Mouse (Mus musculus) limb, embryonic 15.5 days (tissue): ENCODE measurements at regions not wholly inside any gene's neighbourhood (a gene's known extent, or its start where the extent isn't known, plus 50 kb on each side); places are given as distances from the start of the nearest gene placed in this dataset.

ENCODE experiments used
- ATAC-seq: fragments of 200-750 bp; cut with Nextera tagmentation; 2 replicates; pipeline ENCODE4 v1.8.0; 2017; ENCODE audit warnings: low read depth, moderate TSS enrichment; ENCODE audit not compliant: insufficient number of reproducible peaks, low FRiP score, low TSS enrichment
- H3K27ac ChIP-seq: fragments of 300-500 bp; sonication (generic); 2 replicates; pipeline ENCODE4 v1.5.1; 2015; ENCODE audit warnings: moderate library complexity, mild to moderate bottlenecking, inconsistent platforms
- H3K27me3 ChIP-seq: fragments of 300-500 bp; sonication (generic); 2 replicates; pipeline ENCODE4 v1.6.1; 2015; ENCODE audit warnings: inconsistent platforms
- H3K36me3 ChIP-seq: fragments of 300-500 bp; sonication (generic); 2 replicates; pipeline ENCODE4 v1.6.1; 2015; ENCODE audit warnings: inconsistent platforms
- H3K4me1 ChIP-seq: fragments of 300-500 bp; sonication (generic); 2 replicates; pipeline ENCODE4 v1.6.1; 2015; ENCODE audit warnings: inconsistent platforms
- H3K4me2 ChIP-seq: fragments of 300-500 bp; sonication (generic); 2 replicates; pipeline ENCODE4 v1.6.1; 2015; ENCODE audit warnings: mild to moderate bottlenecking, inconsistent platforms
- H3K4me3 ChIP-seq: fragments of 300-500 bp; sonication (generic); 2 replicates; pipeline ENCODE4 v1.5.1; 2015; ENCODE audit warnings: mild to moderate bottlenecking, inconsistent platforms
- H3K9ac ChIP-seq: fragments of 300-500 bp; sonication (generic); 2 replicates; pipeline ENCODE4 v1.6.1; 2015; ENCODE audit warnings: inconsistent platforms
- H3K9me3 ChIP-seq: fragments of 300-500 bp; sonication (generic); 2 replicates; pipeline ENCODE4 v1.6.1; 2016; ENCODE audit warnings: inconsistent platforms
- WGBS: fragments of 180-500 bp; shearing (Covaris S2); methylation state at CpG from one replicate; pipeline ENCODE4 v1.1.7; 2015; 5-methylcytosine and 5-hydroxymethylcytosine counted together

- H3K4me1 ChIP-seq = no peaks in the 10 kb centered on the region
- WGBS = 25% methylated on average over 3 of the region's 3 CpGs
- no peak overlapping the region for H3K4me3 ChIP-seq
- H3K27ac ChIP-seq = no peak overlapping the region
- no peak overlapping the region for H3K9ac ChIP-seq
- no peaks in the 10 kb centered on the region for H3K36me3 ChIP-seq
- H3K4me2 ChIP-seq = no peak overlapping the region
- ATAC-seq = no peak
- H3K9me3 ChIP-seq = no peaks in the 10 kb centered on the region
- no peaks in the 10 kb centered on the region for H3K27me3 ChIP-seq
Measured at GRCm38 (mm10) chr4:64723296-64723695, 400.7 kb upstream of the Pappa start.

- H3K4me3 ChIP-seq = no peak overlapping the region
- 69% methylated on average over 1 of the region's 1 CpGs for WGBS
- H3K27ac ChIP-seq = no peak overlapping the region
- H3K36me3 ChIP-seq = no peaks in the 10 kb centered on the region
- no peak for ATAC-seq
- H3K27me3 ChIP-seq = no peaks in the 10 kb centered on the region
- H3K9me3 ChIP-seq = no peaks in the 10 kb centered on the region
- H3K9ac ChIP-seq = no peak overlapping the region
- no peaks in the 10 kb centered on the region for H3K4me1 ChIP-seq
- no peak overlapping the region for H3K4me2 ChIP-seq
Measured at GRCm38 (mm10) chr4:64724851-64725250, 399.1 kb upstream of the Pappa start.

GRCm38 (mm10) chr4:64755986-64756385 is 368.0 kb upstream of the Pappa start:
- Histone ChIP-seq H3K9ac (no peak overlapping the region), H3K27ac (no peak overlapping the region), H3K36me3 (no peaks in the 10 kb centered on the region), H3K4me1 (no peaks in the 10 kb centered on the region), H3K9me3 (no peaks in the 10 kb centered on the region), H3K4me3 (no peak overlapping the region), H3K27me3 (no peaks in the 10 kb centered on the region), H3K4me2 (no peak overlapping the region)
- ATAC-seq = no peak
- 27% methylated on average over 4 of the region's 4 CpGs for WGBS

DNA sequence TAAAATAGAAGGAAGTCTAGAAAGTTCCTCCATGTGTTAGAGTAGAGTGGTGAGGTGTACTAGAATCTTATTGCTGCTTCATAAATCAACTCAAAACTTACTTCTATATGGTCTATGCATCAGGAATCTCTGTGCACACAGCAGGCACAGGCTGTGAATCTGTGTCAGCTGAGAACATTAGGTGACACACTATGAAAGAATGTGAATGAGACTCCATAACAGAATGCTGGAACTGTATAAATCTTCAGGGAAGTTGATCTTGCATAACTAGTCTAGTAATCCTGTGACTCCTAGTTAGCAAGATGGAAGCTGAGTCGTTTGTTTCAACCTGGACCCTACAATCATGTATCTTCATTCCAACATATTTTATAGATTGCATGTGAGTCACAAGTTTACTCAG is 355.4 kb upstream of the Pappa start:
- ATAC-seq = no peak
- H3K4me1 ChIP-seq = no peaks in the 10 kb centered on the region
- H3K4me3 ChIP-seq = no peak overlapping the region
- no peak overlapping the region for H3K9ac ChIP-seq
- H3K27me3 ChIP-seq = no peaks in the 10 kb centered on the region
- 63% methylated on average over 1 of the region's 1 CpGs for WGBS
- no peak overlapping the region for H3K4me2 ChIP-seq
- no peaks in the 10 kb centered on the region for H3K9me3 ChIP-seq
- H3K27ac ChIP-seq = no peak overlapping the region
- H3K36me3 ChIP-seq = no peaks in the 10 kb centered on the region

- Histone ChIP-seq H3K27me3 (no peaks in the 10 kb centered on the region), H3K4me1 (no peaks in the 10 kb centered on the region), H3K4me3 (no peak overlapping the region), H3K27ac (no peak overlapping the region), H3K9me3 (no peaks in the 10 kb centered on the region), H3K4me2 (no peak overlapping the region), H3K36me3 (no peaks in the 10 kb centered on the region), H3K9ac (no peak overlapping the region)
- ATAC-seq = no peak
- 69% methylated on average over 7 of the region's 7 CpGs for WGBS
Measured at GRCm38 (mm10) chr4:64803886-64804285, 320.1 kb upstream of the Pappa start.

DNA sequence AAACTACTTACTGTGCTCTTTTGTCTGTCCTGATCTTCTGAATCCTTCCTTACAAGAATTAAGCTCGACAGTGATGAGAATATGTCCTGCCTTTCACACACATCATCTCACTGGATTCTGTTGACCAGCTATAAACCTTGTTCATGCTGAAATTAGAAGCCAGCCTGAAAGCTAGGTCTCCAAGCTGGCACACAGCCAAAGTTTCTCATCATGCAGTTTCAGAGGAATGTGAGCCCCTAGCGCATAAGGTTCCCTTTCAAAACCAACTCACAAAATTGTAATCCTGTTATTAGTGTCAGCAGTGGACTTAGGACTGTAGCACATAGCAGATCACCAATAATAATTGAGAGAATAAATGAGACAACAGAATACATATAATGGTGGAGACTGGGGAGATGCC is 319.0 kb upstream of the Pappa start:
- H3K36me3 ChIP-seq = no peaks in the 10 kb centered on the region
- H3K9ac ChIP-seq = no peak overlapping the region
- H3K9me3 ChIP-seq = no peaks in the 10 kb centered on the region
- 44% methylated on average over 2 of the region's 2 CpGs for whole genome bisulfite sequencing
- H3K4me2 ChIP-seq = no peak overlapping the region
- H3K4me1 ChIP-seq = no peaks in the 10 kb centered on the region
- ATAC-seq = no peak
- H3K27me3 ChIP-seq = no peaks in the 10 kb centered on the region
- H3K27ac ChIP-seq = no peak overlapping the region
- H3K4me3 ChIP-seq = no peak overlapping the region

GRCm38 (mm10) chr4:64807148-64807547 is 316.8 kb upstream of the Pappa start:
- H3K36me3 ChIP-seq = no peaks in the 10 kb centered on the region
- no peak overlapping the region for H3K4me3 ChIP-seq
- no peak overlapping the region for H3K9ac ChIP-seq
- ATAC-seq = no peak
- no peaks in the 10 kb centered on the region for H3K9me3 ChIP-seq
- H3K4me2 ChIP-seq = no peak overlapping the region
- H3K27me3 ChIP-seq = no peaks in the 10 kb centered on the region
- H3K4me1 ChIP-seq = no peaks in the 10 kb centered on the region
- WGBS = 84% methylated on average over 1 of the region's 1 CpGs
- H3K27ac ChIP-seq = no peak overlapping the region

DNA sequence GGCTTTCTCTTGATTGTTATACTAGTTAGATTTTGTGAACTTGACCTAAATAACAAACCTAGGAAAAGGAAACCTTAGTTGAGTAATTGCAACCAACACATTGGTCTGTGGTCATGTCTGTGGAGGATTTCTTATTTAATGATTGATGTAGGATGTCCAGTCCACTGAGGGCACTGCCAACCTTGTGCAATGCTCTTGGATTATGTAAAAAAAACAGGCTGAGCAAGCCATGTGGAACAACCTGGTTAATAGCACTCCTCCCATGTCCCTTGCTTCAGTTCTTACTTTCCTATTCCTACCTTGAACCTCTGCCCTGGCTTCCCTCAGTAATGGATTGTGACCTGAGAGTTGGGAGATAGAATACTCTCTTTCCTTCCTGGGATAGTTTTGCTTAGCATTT is 312.0 kb upstream of the Pappa start:
- Histone ChIP-seq H3K4me3 (no peak overlapping the region), H3K27ac (no peak overlapping the region), H3K36me3 (no peaks in the 10 kb centered on the region), H3K27me3 (no peaks in the 10 kb centered on the region), H3K9me3 (no peaks in the 10 kb centered on the region), H3K4me2 (no peak overlapping the region), H3K4me1 (no peaks in the 10 kb centered on the region), H3K9ac (no peak overlapping the region)
- no peak for ATAC-seq

DNA sequence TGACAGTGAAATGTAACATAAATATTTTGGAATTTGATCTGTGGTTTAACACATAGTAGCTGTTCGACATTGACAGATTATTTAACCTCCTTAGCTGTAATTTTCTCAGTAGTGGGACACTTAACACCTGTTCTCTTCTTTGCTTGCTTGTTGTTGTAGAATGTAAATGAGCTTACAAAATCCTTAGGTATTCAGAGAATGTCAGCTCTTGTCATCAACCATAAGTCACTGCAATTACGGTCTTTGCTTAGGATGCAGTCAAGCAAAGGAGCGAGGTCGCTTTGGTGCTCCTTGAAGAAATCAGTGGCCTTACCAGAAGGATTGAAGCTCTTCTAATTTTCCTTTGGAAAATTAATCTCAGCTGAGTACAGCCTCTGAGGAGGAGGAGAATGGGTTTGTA is 311.2 kb upstream of the Pappa start:
- Histone ChIP-seq H3K27ac (no peak overlapping the region), H3K27me3 (no peaks in the 10 kb centered on the region), H3K4me3 (no peak overlapping the region), H3K9me3 (no peaks in the 10 kb centered on the region), H3K4me1 (no peaks in the 10 kb centered on the region), H3K36me3 (no peaks in the 10 kb centered on the region), H3K9ac (no peak overlapping the region), H3K4me2 (no peak overlapping the region)
- 57% methylated on average over 4 of the region's 4 CpGs for WGBS
- ATAC-seq = no peak

GRCm38 (mm10) chr4:64832882-64833281 is 291.1 kb upstream of the Pappa start:
- no peak for ATAC-seq
- Histone ChIP-seq H3K4me2 (no peak overlapping the region), H3K27ac (no peak overlapping the region), H3K4me3 (no peak overlapping the region), H3K9me3 (no peaks in the 10 kb centered on the region), H3K9ac (no peak overlapping the region), H3K27me3 (no peaks in the 10 kb centered on the region), H3K4me1 (no peaks in the 10 kb centered on the region), H3K36me3 (no peaks in the 10 kb centered on the region)
- WGBS = 43% methylated on average over 2 of the region's 2 CpGs

DNA sequence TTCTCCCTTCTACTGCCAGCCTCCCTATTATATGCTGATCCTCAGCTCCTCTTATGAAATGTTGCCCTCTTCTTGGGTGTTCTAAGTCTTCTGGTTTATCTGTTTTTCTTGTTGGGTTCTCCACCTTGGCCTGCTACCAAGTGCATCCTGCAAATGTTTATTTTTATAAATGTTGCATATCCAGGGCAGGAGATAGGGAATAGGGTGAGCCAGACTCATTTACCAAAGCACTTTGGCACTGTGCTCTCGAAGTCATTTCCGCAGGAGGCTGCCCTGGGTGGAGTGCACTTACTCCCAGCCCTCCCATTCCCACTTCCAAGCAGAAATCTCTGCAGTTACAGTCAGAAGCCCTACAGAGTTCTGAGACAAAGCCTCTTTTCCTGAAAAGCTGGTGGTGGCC is 249.5 kb upstream of the Pappa start:
- H3K36me3 ChIP-seq = no peaks in the 10 kb centered on the region
- H3K4me2 ChIP-seq = no peak overlapping the region
- no peaks in the 10 kb centered on the region for H3K9me3 ChIP-seq
- H3K27ac ChIP-seq = no peak overlapping the region
- no peaks in the 10 kb centered on the region for H3K27me3 ChIP-seq
- H3K4me3 ChIP-seq = no peak overlapping the region
- H3K4me1 ChIP-seq = no peaks in the 10 kb centered on the region
- no peak overlapping the region for H3K9ac ChIP-seq
- ATAC-seq = no peak
- 51% methylated on average over 2 of the region's 2 CpGs for WGBS

DNA sequence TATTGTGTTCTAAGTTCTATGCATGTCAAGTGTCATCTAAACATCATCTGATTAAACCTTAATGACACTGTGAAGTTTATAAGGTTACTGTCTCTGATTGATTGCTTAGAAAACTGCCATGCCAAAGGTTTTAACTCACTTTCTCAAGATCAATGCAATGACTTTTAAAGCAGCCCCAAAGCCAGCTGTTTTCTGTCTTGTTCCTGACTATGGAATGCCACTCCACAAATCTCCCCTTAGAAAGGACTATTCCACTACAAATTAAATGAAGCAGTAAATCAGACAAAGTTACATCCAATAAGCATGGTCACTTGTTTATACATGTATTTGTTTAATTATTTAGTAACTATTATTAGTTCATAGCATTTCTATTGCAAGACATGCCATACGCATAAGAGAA is 247.1 kb upstream of the Pappa start:
- ATAC-seq = no peak
- Histone ChIP-seq H3K9ac (no peak overlapping the region), H3K27me3 (no peaks in the 10 kb centered on the region), H3K36me3 (no peaks in the 10 kb centered on the region), H3K4me3 (no peak overlapping the region), H3K27ac (no peak overlapping the region), H3K9me3 (no peaks in the 10 kb centered on the region), H3K4me1 (no peaks in the 10 kb centered on the region), H3K4me2 (no peak overlapping the region)
- 89% methylated on average over 1 of the region's 1 CpGs for WGBS

GRCm38 (mm10) chr4:64897935-64898334 is 226.0 kb upstream of the Pappa start:
- Histone ChIP-seq H3K9me3 (no peaks in the 10 kb centered on the region), H3K9ac (no peak overlapping the region), H3K4me3 (no peak overlapping the region), H3K27ac (no peak overlapping the region), H3K36me3 (no peaks in the 10 kb centered on the region), H3K4me2 (no peak overlapping the region), H3K4me1 (no peaks in the 10 kb centered on the region), H3K27me3 (no peaks in the 10 kb centered on the region)
- no peak for ATAC-seq
- 40% methylated on average over 3 of the region's 3 CpGs for WGBS
